Mouse (Mus musculus) urinary bladder, postnatal 10 days (tissue): ENCODE measurements around the gene App.
A peak's percentile ranks its signal among the peaks of the same experiment; 100 is the strongest.

Source experiments
- DNase-seq: peaks from one replicate; pipeline ENCODE4 v3.0.0; 2022; ENCODE audit warnings: low spot score

Gene App

DNA sequence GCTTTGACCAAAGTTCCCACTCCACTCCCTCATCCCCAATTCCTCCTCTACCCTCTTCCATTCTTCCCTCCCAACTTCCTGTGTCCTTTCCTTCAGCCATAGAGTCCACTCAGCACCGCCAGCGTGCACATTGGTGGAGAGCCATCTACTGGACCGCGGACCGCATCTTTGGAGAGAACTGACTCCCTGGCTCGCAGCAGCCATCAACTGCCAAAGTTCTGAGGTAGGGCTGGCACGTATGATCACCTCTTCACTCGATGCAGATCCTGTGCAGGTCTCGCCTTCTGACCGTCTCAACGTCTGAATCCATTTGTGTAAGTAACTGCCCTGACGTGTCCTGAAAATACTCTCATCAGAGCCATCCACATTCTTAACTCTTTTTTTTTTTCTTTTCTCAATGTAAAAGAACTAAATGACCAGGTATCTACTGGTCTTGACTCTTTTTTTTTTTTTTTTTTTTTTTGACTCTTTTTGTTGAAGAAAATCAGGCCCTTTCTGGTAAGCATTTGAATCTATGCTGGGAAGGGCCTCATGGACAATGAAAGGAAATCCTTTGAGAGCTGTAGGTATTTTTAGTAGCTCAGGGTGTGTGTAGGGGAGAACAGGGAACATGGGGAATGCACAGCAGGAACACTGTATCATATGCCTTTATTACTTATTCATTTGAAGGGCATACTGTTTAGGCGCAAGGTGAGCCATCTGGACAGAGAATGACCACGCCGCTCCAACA is 200.0 kb downstream of the App start:
- no peak for DNase-seq

DNA sequence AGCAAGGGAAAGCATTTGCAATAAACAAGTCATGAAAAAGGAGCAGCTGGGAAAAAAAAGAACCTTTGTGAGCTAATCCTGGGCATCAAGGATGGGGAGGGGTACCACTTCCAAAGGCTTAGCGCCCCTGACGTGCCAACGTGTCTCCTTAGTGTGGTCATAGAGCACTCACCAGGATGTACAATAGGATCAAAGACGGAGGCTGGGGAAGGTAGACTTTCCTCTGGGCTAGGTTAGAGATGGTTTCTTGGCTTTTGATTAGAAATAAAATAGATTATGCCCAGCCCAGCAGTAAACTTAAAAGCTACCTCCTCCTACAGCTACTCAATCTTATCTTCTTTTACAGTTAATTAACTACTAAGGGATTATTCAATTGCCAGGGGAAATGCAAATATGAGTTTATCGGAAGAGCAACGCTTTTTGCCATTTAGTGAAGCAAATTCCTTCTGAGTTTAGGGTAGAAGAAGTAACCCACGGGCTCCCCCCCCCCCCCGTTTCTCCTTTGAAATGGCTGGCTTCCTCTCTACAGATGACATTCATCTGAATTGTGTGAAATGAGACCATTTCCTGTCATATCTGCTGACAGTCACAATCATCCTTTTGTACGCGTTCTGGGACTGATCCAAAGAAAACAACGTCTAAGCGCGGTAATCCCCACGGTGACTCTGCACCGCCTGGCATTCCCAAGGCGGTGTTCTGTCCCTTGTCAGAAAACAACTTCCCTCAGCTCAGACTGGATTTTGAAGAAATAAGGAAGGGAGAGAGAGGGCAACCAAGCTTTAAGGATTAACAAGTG is 201.8 kb downstream of the App start:
- DNase-seq = no peak

DNA sequence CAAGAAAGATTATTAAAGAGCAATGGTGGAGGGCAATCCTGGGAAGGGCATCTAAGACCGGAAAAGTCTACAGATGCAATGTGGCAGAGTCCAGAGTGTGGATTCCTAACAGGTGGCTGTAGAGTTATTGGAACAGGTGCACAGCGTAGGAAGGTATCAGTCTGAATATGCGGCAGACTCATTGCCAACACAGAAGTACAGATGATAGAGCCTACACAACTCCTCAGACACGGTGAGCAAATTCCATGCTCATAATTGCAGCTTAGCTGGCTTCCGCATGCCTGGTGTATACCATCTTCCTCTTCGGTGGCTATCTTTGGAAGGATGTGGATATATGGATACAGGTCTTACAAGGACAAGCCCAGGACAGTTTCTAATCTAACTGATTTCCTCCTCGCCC is 204.5 kb downstream of the App start:
- no peak for DNase-seq

DNA sequence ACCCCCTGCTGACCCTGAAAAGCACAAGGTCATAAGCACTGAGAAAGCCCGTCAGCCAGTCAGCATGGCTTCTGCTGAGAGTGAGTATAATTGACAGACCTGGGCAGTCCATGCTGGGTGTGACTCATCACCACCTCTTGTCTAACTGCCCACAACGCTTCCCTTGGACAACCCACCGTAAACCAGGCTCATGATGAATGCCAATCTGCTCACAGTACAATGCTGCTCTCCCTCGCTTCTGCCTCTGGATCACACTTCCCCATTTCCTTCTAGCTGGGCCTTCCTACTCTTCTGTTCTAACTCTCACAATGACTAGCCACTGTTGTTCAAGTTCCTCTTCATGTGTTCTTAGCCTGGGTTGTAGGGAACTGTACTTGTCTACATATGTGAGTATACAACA is 206.6 kb downstream of the App start:
- DNase-seq = no peak

DNA sequence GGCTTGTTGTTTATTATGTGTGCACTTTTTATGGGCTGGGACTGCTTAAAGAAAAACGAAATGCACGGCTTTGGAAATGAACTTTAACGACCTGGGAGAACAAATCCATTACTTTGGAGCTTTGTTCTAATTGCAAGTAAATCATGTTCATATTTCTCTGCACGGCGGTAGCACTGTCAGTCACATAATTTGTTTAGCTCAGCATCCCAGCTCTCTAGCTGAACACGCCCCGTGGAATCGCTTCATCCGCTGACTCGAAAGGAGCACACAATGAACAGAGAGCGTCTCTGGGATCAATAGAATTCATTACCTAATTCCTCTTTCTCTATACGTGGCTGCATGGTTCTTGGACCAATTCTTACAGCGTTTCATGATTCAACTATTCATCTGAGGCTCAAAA is 207.5 kb downstream of the App start:
- no peak for DNase-seq

DNA sequence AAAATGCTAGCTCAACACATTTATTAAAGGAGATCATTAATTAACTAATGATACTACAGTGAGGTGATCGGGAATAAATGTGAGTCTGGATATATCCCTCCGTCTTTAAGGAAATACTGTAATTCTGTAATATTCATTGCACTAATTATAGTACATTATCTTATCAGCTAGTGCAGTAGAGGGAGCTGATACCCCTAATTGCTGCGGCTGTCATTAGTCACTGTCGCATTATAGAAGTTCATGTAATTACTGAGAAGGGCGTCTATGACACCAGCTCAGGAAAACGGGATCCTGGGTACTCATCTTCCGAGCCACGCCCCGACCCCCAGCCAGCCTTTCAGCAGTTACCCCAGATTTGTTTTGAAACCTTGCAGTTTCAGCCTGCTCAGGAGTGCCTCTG is 209.6 kb downstream of the App start:
- no peak for DNase-seq

DNA sequence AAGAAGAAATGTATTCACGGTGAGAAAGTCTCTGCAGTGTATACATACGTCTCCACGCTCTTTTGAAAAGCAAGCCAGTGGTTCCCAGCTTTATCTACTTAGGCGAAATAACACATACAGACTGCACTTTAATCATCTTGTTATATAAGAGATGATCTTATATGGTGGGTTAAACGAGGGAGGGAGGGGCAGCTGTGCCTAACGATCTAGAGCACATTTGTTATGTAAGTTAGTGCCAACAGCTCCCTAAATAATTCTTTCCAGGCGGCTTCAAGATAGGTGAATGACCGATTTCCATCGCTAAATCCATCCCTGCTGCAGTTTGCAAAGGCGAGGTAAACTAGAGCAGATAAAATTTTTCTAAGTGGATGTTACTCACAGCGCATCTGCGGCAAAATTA is 210.0 kb downstream of the App start:
- no peak for DNase-seq

DNA sequence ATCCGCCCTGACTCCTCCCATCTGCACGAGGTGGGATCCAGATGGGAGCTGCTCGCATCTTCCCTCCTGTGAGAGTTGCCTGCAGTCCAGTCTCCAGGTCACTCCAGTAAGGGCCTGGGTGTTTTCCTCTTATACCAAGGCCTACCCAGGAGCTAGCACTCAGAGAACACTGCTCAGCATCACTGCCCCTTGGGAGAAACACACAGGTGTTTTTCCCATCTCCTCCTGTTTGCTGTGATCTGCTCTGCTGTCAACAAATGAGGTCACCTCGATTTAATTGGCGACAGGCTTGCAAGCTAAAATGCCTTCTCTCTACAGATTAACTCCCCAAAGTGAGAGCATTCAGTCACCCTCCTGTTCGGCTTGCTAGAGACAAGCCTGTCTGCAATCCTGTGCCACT is 216.3 kb downstream of the App start:
- DNase-seq = no peak

DNA sequence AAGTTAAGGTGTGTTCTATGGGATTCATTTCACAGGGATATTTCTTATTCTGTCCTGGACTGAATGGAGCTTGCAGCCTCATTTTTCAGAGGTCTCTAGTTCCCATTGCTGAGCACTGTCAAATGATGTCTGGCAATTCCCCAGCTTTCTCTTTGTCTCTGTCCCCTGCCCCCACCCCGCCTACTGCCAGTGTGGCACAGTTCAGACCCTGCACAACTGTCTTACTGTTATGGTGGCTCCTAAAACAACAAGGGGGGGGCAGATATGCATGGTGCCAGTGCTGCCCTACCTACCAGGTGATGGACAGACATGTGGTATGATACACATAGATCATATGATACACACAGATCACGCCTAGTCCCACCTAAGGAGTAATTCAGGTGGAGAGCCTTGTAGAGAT is 216.9 kb downstream of the App start:
- DNase-seq = no peak

DNA sequence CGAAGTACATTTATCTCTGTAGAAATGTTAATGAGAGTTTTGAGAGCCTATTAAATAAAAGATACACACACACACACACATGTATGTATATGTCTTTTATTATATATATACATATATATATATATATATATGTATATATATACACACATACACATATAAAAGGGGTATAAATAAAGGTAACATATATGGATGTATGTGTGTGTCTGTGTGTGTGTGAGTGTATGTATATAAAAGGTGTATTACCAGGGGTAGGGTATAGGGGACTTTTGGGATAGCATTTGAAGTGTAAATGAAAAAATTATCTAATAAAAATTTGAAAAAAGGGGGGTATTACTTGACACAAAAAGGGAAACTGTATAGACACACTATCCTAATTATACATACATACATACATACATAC is 217.7 kb downstream of the App start:
- DNase-seq = no peak

DNA sequence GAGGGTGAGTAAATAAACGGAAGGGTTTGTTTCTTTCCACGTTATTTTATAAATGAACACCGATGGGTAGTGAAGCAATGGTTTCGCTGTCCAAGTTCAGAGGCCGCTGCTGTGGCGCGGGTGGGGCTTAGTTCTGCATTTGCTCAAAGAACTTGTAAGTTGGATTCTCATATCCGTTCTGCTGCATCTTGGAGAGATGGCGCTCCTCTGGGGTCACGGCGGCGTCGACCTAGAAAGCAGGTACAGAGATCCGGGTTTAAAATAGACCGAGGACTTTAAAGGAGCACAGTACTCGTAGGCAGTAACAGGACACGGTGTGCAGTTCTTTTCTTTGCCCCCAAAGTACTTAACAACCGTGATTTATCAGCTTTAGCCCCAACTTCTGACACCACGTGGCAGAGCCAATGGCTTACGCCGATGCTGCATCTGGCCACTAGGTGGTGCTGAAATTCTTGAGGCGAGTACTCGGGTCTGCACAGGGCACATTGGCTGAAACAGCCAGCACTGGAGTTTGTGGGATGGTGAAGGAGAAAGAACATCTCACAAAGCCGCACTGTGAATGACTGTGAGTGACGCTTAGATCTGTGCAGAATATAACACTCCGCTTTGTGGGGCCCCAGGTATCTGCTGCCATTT is 218.2 kb downstream of the App start:
- DNase-seq = peak; percentile 63

DNA sequence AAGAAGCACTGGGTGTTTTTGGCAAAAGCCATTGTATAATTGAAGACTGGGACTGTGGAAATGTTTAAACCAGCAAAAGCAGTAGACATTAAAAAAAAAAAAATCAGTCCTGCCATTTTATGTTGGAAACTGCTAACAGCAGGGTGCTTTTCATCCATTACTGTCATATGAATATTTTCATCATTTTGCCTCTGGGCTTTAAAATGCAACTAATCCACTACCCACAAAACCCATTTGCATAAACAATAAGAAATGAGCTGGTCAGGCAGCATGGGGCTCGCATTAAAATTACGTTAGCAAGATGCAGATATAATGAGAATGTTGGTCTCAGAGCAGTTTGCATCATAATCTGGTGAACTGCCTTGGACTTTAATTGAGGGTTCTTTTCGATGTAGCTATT is 242.5 kb downstream of the App start:
- no peak for DNase-seq

DNA sequence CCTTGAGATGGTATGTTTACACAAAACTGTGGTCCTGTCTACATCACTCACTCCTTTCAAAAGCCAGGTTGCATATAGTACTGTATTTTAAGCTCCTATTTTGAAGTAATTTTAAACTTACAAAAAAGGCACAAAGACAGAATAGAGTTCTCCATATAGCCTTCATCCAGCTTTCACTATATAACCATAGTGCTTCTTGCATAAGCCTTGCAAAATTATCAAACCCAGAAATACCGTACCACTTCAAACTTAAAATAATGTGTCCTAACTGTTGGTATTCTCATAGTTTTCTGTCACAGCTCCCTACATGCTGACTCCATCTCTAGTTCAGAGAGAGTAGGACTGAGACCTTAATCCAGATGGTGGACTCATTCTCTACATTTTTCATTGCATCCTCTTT is 245.7 kb downstream of the App start:
- DNase-seq = no peak

DNA sequence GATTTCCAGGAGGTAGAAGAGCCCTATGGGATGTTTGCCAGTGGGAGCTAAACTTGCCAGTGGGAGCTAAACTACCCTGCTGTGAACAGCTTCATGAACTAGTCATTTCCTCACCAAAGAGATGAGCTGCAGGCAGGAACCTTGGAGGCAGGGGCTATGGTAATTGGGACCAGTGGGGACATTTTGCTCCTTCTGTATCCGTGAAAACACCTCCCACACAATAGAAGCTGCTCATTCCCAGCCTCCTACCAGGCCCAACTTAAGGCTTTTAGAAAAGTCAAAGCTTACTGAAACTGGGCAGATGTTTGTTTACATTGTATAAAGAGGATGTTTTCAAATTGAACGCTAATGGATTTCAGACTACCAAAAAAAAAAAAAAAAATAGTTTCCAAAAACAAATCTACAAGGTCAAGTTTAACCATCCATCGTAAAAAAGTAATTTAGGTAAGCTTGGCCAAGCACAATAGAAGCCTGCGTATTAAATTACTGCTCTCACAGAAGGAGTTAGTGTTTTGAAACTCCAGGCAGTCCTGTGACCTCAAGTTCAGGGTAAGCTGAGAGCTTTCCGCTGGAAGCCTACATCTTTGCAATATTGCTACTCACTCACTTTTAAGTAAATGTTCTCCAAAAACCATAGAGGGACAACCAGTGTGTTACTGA is 253.8 kb downstream of the App start:
- DNase-seq = no peak

DNA sequence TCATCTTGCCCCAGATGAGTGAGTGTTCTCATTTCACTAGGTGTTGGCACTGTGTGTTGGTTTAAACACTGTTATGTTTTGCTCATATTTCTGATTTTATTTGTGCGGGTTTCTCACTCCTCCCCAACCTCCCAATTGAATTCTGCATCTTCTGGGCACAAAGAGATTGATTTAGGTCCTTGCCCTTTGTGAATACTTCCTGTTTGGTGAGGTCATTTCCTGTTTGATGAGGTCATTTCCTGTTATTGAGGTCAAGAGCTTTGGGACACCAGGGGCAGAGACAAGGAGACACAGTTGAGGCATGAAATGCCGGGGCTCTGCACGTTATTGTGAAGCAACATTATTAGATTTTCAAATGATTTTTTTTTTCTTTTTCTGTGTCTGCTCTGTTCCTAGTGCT is 254.5 kb downstream of the App start:
- no peak for DNase-seq

DNA sequence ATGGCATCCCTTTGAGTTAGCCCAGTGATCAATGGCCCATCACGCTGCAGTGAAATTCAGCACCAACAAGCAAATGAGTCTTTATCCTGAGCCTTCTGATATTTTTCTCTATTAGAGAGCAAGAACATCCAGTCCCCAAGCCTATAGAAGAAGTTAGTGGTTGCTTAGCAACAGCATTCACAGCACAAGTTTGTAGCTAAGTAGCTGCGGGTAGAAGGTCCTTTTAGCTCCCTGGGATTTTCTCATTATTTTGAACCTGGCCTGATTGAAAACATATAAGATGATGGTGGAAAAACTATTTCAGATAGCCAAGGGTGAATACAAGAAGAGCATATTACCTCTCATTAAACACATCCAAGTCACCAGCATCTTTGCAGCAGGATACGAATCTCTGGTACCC is 256.8 kb downstream of the App start:
- no peak for DNase-seq

DNA sequence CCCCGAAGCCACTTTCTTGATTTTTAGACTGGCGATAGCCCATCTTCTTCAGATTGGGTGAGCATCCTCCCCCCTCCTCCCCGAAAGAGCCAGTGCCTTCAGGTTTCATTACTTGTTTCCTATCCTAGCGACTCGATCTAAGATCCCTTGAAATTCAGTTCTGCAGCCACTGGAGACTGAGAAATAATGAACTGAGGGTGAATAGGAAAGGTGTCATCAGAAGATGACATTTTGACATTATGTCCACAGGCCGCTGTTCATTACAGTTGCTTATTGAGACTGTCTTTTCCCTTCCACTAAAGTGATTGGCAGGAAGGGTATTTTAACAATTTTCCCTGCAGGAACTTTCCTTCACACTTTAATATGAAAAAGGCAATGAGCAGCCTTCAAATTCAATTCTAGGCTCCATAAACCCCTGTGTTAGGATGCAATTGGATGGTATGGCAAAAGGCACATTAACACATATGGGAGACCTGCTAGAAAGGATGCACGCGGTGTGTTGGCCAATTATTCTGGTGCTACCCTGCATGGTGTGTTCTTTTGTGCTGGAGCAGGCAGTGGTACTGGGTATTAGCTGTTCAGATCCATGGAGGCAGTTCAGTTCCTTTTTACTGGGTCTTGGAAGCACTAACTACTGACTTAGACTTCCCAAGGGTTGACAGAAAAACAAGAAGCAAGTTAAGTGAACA is 261.9 kb downstream of the App start:
- DNase-seq = no peak

DNA sequence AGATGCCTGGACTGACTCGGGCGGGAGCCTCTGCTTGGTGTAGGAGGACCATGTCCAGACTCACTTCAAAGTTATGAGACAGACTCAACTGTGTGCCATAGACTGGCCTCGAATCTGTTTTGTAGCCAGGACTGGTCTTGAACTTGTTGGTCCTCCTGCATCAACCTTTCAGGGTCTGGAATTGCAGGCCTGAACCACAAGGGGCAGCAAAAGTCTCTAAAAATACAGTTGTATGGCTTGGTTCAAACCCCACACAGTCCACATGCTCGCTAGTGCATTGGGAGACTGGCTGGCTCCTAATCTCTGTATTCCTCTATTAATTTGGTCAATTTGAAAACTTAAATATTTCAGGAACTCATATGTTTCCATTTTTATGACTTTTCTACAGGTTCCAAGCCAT is 270.6 kb downstream of the App start:
- DNase-seq = no peak
